Mouse (Mus musculus) liver, adult 2 months (tissue): ENCODE results near the gene Caprin2. TPM values are rescaled to one million over a fixed set of nuclear protein-coding genes. Genes with fewer than 3 reads are reported as not detected.
A peak's percentile ranks its signal among the peaks of the same experiment; 100 is the strongest.
"Not testable (repeated sequence)": the region's sequence is repeated elsewhere in the genome, so short reads cannot be mapped to it uniquely, and the experiment has no call there.

Source experiments
- DNase-seq: peaks from one replicate; pipeline ENCODE4 v3.0.0-alpha.2; 2011; ENCODE audit warnings: low read depth, low spot score; ENCODE audit errors: extremely low read depth
- H3K27ac ChIP-seq: fragments of 200-500 bp; replicated peaks from 2 replicates; pipeline ENCODE4 v1.5.1; 2012; ENCODE audit warnings: low read depth, mild to moderate bottlenecking, control low read depth, inconsistent platforms, low read length; ENCODE audit not compliant: insufficient read depth
- H3K27me3 ChIP-seq: fragments of 200-500 bp; 2 replicates; pipeline ENCODE4 v1.6.1; 2012; ENCODE audit warnings: mild to moderate bottlenecking, moderate library complexity, low read length, inconsistent platforms; ENCODE audit not compliant: control insufficient read depth, insufficient read depth
- H3K36me3 ChIP-seq: fragments of 200-500 bp; 2 replicates; pipeline ENCODE4 v1.6.1; 2012; ENCODE audit warnings: low read length, inconsistent platforms; ENCODE audit not compliant: control insufficient read depth, insufficient read depth
- H3K4me1 ChIP-seq: fragments of 200-500 bp; 2 replicates; pipeline ENCODE4 v1.6.1; 2011; ENCODE audit warnings: low read length; ENCODE audit not compliant: control insufficient read depth, insufficient read depth
- H3K4me3 ChIP-seq: fragments of 200-500 bp; 2 replicates; pipeline ENCODE4 v1.5.1; 2011; ENCODE audit warnings: low read depth, mild to moderate bottlenecking, control low read depth, low read length, moderate library complexity; ENCODE audit not compliant: insufficient read depth
- H3K79me2 ChIP-seq: fragments of 200-500 bp; 2 replicates; pipeline ENCODE4 v1.6.1; 2012; ENCODE audit warnings: inconsistent platforms, mild to moderate bottlenecking, low read length, moderate library complexity; ENCODE audit not compliant: control insufficient read depth, insufficient read depth
- H3K9ac ChIP-seq: fragments of 200-500 bp; 2 replicates; pipeline ENCODE4 v1.6.1; 2012; ENCODE audit warnings: low read depth, mild to moderate bottlenecking, control low read depth, inconsistent platforms, low read length
- CTCF ChIP-seq: fragments of 200-500 bp; IDR thresholded peaks from 2 replicates; pipeline ENCODE4 v1.5.1; 2011; ENCODE audit warnings: low read depth, low read length, control low read depth
- POLR2A ChIP-seq: fragments of 200-500 bp; IDR thresholded peaks from 2 replicates; pipeline ENCODE4 v1.6.1; 2011; ENCODE audit warnings: low read length, control low read depth; ENCODE audit not compliant: insufficient read depth; ENCODE audit errors: extremely low read depth
- WGBS: fragments of 180-500 bp; shearing (Covaris S2); methylation state at CpG from one replicate; pipeline ENCODE4 v1.1.7; 2018; 5-methylcytosine and 5-hydroxymethylcytosine counted together
- polyA plus RNA-seq: library from polyadenylated mRNA; depleted of rRNA; stranded (reverse); fragments of >200 nt; gene quantifications from 2 replicates; pipeline ENCODE4 v1.2.3, GENCODE M21; 2012; rRNA removed
- total RNA-seq: library from RNA; depleted of rRNA; stranded (reverse); fragments of >200 nt; gene quantifications from 2 replicates; pipeline ENCODE4 v1.2.3, GENCODE M21; 2014; rRNA removed

The Caprin2 gene
- 3.0 and 4.1 TPM in 2 replicates for total RNA-seq
- 1.4 and 3.6 TPM in 2 replicates for polyA plus RNA-seq

GRCm38 (mm10) chr6:148895773-148896506, at the start of gene Caprin2:
Gene Caprin2, minus strand, starts transcription at chr6:148896237.
- Histone ChIP-seq H3K27me3 (no peaks in the 10 kb centered on the region), H3K4me3 (peak within 1 kb of the TSS; percentile 80), H3K36me3 (no peaks in the 10 kb centered on the region), H3K27ac (no peak within 1 kb of the TSS), H3K79me2 (no peaks in the 10 kb centered on the region), H3K9ac (peak within 1 kb of the TSS; percentile 80), H3K4me1 (no peaks in the 10 kb centered on the region)
- DNase-seq, result peak; percentile 60
- TF ChIP-seq POLR2A, result peak; percentile 82
- TF ChIP-seq CTCF, result peak; percentile 40; the same call in 1 of the 2 replicates
- WGBS, result under 1% methylated on average over 64 of the region's 65 CpGs

GRCm38 (mm10) chr6:148944767-148945508, 48.9 kb upstream of the Caprin2 start:
- H3K79me2 ChIP-seq, result no peaks in the 10 kb centered on the region; the same call in 1 of the 2 replicates
- H3K36me3 ChIP-seq, result no peaks in the 10 kb centered on the region
- H3K27ac ChIP-seq, result no peak overlapping the region; the same call in 1 of the 2 replicates
- under 1% methylated on average over 92 of the region's 92 CpGs for WGBS
- H3K9ac ChIP-seq, result peak overlapping the region; percentile 82
- H3K4me3 ChIP-seq, result peak overlapping the region; percentile 76
- peak; percentile 49 for DNase-seq
- H3K27me3 ChIP-seq, result no peaks in the 10 kb centered on the region
- no peaks in the 10 kb centered on the region for H3K4me1 ChIP-seq
- no peak for TF ChIP-seq CTCF
- 0 out of 2 replicates have a peak, but pooled peaks have one; percentile 4 for TF ChIP-seq POLR2A

- Histone ChIP-seq H3K27ac (no peak overlapping the region), H3K9ac (peak overlapping the region; percentile 82), H3K4me3 (peak overlapping the region; percentile 76), H3K79me2 (no peaks in the 10 kb centered on the region; the same call in 1 of the 2 replicates), H3K36me3 (no peaks in the 10 kb centered on the region), H3K4me1 (no peaks in the 10 kb centered on the region), H3K27me3 (no peaks in the 10 kb centered on the region)
- WGBS, result 7% methylated on average over 26 of the region's 30 CpGs
- DNase-seq, result no peak
- TF ChIP-seq CTCF, result no peak
- TF ChIP-seq POLR2A, result no peak
These were observed 48.3 kb upstream of the Caprin2 start for GRCm38 (mm10) chr6:148944344-148944766.

- DNase-seq, result no peak
- Histone ChIP-seq H3K9ac (no peak overlapping the region), H3K27me3 (no peaks in the 10 kb centered on the region), H3K4me1 (no peaks in the 10 kb centered on the region), H3K4me3 (no peak overlapping the region), H3K27ac (no peak overlapping the region), H3K36me3 (no peaks in the 10 kb centered on the region), H3K79me2 (no peaks in the 10 kb centered on the region; the same call in 1 of the 2 replicates)
- 75% methylated on average over 3 of the region's 3 CpGs for WGBS
- TF ChIP-seq CTCF (no peak), POLR2A (no peak)
These were observed 47.7 kb upstream of the Caprin2 start for GRCm38 (mm10) chr6:148943695-148944094.

GRCm38 (mm10) chr6:148942406-148942805, 46.4 kb upstream of the Caprin2 start:
- no peak for DNase-seq
- Histone ChIP-seq H3K4me1 (no peaks in the 10 kb centered on the region), H3K79me2 (peaks cover 2% of the 10 kb centered on the region; the same call in 1 of the 2 replicates), H3K4me3 (no peak overlapping the region), H3K9ac (no peak overlapping the region), H3K36me3 (no peaks in the 10 kb centered on the region), H3K27me3 (no peaks in the 10 kb centered on the region), H3K27ac (no peak overlapping the region)
- 90% methylated on average over 4 of the region's 4 CpGs for WGBS
- TF ChIP-seq CTCF (no peak), POLR2A (no peak)

- Histone ChIP-seq H3K4me1 (no peaks in the 10 kb centered on the region), H3K27ac (no peak overlapping the region), H3K79me2 (peaks cover 2% of the 10 kb centered on the region; the same call in 1 of the 2 replicates), H3K9ac (no peak overlapping the region), H3K27me3 (no peaks in the 10 kb centered on the region), H3K36me3 (no peaks in the 10 kb centered on the region), H3K4me3 (no peak overlapping the region)
- no peak for DNase-seq
- WGBS, result 82% methylated on average over 5 of the region's 5 CpGs
- TF ChIP-seq CTCF (no peak), POLR2A (no peak)
These were observed 45.8 kb upstream of the Caprin2 start for GRCm38 (mm10) chr6:148941880-148942279.

- not testable (repeated sequence) for H3K27ac ChIP-seq, H3K9ac ChIP-seq, H3K4me3 ChIP-seq, H3K27me3 ChIP-seq, H3K36me3 ChIP-seq, H3K4me1 ChIP-seq, DNase-seq, H3K79me2 ChIP-seq
- 67% methylated on average over 2 of the region's 3 CpGs for WGBS
These were observed 44.3 kb upstream of the Caprin2 start for GRCm38 (mm10) chr6:148940383-148940782.
